Mouse (Mus musculus): ENCODE results near the gene G6pc. TPM values are rescaled to one million over a fixed set of nuclear protein-coding genes. Genes with fewer than 3 reads are reported as not detected.
A peak's percentile ranks its signal among the peaks of the same experiment; 100 is the strongest.

Gene G6pc
- total RNA-seq, 1 experiment = not detected

DNA sequence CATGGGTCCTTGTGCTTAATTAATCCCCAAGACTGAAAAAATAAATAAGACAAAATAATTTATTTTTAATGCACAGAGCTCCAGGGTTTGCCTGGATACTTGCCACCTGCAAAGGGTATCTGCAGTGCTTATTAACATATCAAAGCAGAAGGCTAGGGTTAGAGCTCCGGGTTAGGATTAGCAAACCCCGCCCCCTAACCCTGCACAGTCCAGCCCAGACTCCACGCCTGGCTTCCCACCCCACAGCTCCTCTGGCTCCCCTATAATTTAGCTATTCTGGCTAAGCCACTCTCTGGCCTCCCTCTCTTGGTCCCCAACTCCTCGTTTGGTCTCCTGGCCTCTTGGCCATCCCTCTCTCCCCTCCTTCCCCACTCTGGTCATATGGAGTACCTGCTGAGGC lies 14.5 kb downstream of the G6pc start:
- Histone ChIP-seq H3K9me3 (ENCODE audit: control insufficient read depth, insufficient read depth, low read depth, low read length) (no peaks in the 10 kb centered on the region), H3K4me1 (ENCODE audit: control insufficient read depth in 2 of 2, insufficient read depth in 2 of 2, low read length in 2 of 2, poor library complexity in 1 of 2) (peaks cover 2% of the 10 kb centered on the region in 2 experiments; a peak in 2 of 4 replicates), H3K36me3 (ENCODE audit: control insufficient read depth, insufficient read depth, low read length, poor library complexity, severe bottlenecking) (no peaks in the 10 kb centered on the region), H3K4me3 (ENCODE audit: insufficient read depth in 1 of 2, low read depth in 1 of 2, low read length in 2 of 2, poor library complexity in 1 of 2, severe bottlenecking in 1 of 2) (no peak overlapping the region), H3K27ac (ENCODE audit: insufficient read depth, low read depth, low read length, poor library complexity, severe bottlenecking) (no peak overlapping the region), H3K9ac (ENCODE audit: insufficient read depth, low read depth, low read length, poor library complexity, severe bottlenecking) (no peak overlapping the region)
- TF ChIP-seq CHD2 (IDR thresholded peaks at IDR 0.05; ENCODE audit: low read depth, low read length) (no peak), MAFK (IDR thresholded peaks at IDR 0.05; ENCODE audit: insufficient read depth, low read depth, low read length) (no peak), HCFC1 (IDR thresholded peaks at IDR 0.05; ENCODE audit: borderline replicate concordance, insufficient read depth, low read length) (no peak)
- DNase-seq (ENCODE audit: low read depth, low spot score) = peak; percentile 37
- in situ Hi-C loops (cut with MboI; ENCODE audit: low sequenced_read_pairs in 2 of 2, unreplicated experiment in 2 of 2) = no loop called here

DNA sequence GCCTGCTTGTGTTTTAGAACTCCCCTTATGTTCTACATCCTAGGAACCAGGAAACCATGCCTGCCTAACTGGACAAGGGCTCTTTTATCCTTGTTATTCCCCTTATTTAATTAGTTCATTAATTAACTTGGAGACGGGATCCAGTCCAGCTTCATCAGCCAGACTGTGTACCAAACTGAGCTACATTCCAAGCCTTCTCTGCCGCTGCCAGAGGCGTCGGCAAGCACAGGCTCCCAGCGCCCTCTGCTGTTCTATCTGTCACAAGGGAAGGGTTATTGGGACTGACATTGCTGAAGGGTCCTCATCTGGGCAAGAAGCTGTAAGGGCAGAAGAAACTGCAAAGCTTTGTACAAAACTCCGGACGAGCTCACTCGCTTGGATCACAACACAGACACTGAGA lies 27.7 kb downstream of the G6pc start:
- Histone ChIP-seq H3K36me3 (ENCODE audit: control insufficient read depth, insufficient read depth, low read length, poor library complexity, severe bottlenecking) (no peaks in the 10 kb centered on the region), H3K9ac (ENCODE audit: insufficient read depth, low read depth, low read length, poor library complexity, severe bottlenecking) (no peak overlapping the region), H3K27ac (ENCODE audit: insufficient read depth, low read depth, low read length, poor library complexity, severe bottlenecking) (no peak overlapping the region), H3K9me3 (ENCODE audit: control insufficient read depth, insufficient read depth, low read depth, low read length) (no peaks in the 10 kb centered on the region), H3K4me3 (ENCODE audit: insufficient read depth in 1 of 2, low read depth in 1 of 2, low read length in 2 of 2, poor library complexity in 1 of 2, severe bottlenecking in 1 of 2) (no peak overlapping the region), H3K4me1 (ENCODE audit: control insufficient read depth in 2 of 2, insufficient read depth in 2 of 2, low read length in 2 of 2, poor library complexity in 1 of 2) (no peaks in the 10 kb centered on the region)
- no peak for TF ChIP-seq HCFC1 (IDR thresholded peaks at IDR 0.05; ENCODE audit: borderline replicate concordance, insufficient read depth, low read length)
- peak; percentile 81; the same call in 1 of the 2 replicates for TF ChIP-seq ZC3H11A (IDR thresholded peaks at IDR 0.05; ENCODE audit: borderline replicate concordance, low read depth, low read length)
- no peak for DNase-seq (ENCODE audit: low read depth, low spot score)
- in situ Hi-C loops (cut with MboI; ENCODE audit: low sequenced_read_pairs in 2 of 2, unreplicated experiment in 2 of 2) = loop anchor here in 1 of 2 experiments (10.0 kb wide), 1 partner anchor 50 kb away; no protein-coding TSS in a partner anchor

DNA sequence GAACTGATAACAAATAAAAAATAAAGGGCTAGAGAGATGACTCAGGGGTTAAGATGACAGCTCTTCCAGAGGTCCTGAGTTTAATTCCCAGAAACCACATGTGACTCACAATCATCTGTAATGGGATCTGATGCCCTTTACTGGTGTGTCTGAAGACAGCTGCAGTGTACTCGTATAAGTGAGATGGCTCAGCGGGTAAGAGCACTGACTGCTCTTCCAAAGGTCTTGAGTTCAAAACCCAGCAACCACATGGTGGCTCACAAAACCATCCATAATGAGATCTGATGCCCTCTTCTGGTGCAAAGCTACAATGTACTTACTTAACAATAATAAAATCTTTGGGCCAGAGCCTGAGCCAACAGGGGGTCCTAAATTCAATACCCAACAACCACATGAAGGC lies 47.9 kb downstream of the G6pc start:
- Histone ChIP-seq H3K9ac (ENCODE audit: insufficient read depth, low read depth, low read length, poor library complexity, severe bottlenecking) (no peak overlapping the region), H3K9me3 (ENCODE audit: control insufficient read depth, insufficient read depth, low read depth, low read length) (no peaks in the 10 kb centered on the region), H3K27ac (ENCODE audit: insufficient read depth, low read depth, low read length, poor library complexity, severe bottlenecking) (no peak overlapping the region), H3K4me3 (ENCODE audit: insufficient read depth in 1 of 2, low read depth in 1 of 2, low read length in 2 of 2, poor library complexity in 1 of 2, severe bottlenecking in 1 of 2) (no peak overlapping the region), H3K36me3 (ENCODE audit: control insufficient read depth, insufficient read depth, low read length, poor library complexity, severe bottlenecking) (peaks cover 22% of the 10 kb centered on the region), H3K4me1 (ENCODE audit: control insufficient read depth in 2 of 2, insufficient read depth in 2 of 2, low read length in 2 of 2, poor library complexity in 1 of 2) (peaks cover 4 to 14% of the 10 kb centered on the region in 2 experiments; a peak in 2 of 4 replicates)
- TF ChIP-seq ZC3H11A (IDR thresholded peaks at IDR 0.05; ENCODE audit: borderline replicate concordance, low read depth, low read length) (no peak), CHD2 (IDR thresholded peaks at IDR 0.05; ENCODE audit: low read depth, low read length) (no peak), HCFC1 (IDR thresholded peaks at IDR 0.05; ENCODE audit: borderline replicate concordance, insufficient read depth, low read length) (no peak), MAFK (IDR thresholded peaks at IDR 0.05; ENCODE audit: insufficient read depth, low read depth, low read length) (no peak), ZNF384 (IDR thresholded peaks at IDR 0.05; ENCODE audit: low read depth, low read length) (no peak)
- in situ Hi-C loops (cut with MboI; ENCODE audit: low sequenced_read_pairs in 2 of 2, unreplicated experiment in 2 of 2) = no loop called here
- DNase-seq (ENCODE audit: low read depth, low spot score) = no peak

DNA sequence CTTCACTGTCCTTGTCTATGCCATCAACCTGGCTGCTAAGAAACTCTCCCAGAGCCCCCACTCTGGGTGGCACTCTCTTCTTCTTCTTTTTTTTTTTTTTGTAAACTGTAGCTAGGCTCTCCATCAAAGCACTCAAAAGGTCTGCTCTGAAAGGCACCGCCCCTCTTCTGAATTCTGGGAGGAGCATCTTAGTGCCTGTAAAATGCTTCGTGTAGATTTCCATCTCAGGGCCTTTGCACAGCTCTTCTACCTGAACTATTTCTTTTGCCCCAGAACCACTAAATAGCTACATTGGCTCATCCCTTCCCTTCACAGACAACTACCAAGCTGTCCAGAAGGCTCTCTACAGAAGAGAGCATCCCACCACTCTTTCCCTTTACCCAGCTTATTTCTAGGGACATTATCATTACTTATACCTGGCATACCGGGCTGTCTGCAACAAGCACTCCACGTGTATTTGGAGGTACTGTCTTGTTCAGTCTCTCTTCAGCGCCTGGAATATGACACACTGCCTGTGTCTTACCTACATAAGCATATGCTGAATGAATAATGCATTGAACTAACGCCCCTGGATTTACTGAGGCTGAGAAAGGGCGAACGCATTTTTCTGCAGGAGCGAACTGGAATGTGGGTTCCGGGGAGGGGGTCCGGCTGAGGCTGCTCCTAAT lies 49.2 kb downstream of the G6pc start:
- TF ChIP-seq ZNF384 (IDR thresholded peaks at IDR 0.05; ENCODE audit: low read depth, low read length) (0 out of 2 replicates have a peak, but pooled peaks have one; percentile 13), HCFC1 (IDR thresholded peaks at IDR 0.05; ENCODE audit: borderline replicate concordance, insufficient read depth, low read length) (no peak)
- in situ Hi-C loops (cut with MboI; ENCODE audit: low sequenced_read_pairs in 2 of 2, unreplicated experiment in 2 of 2) = no loop called here
- peak overlapping the region; percentile 94 for H3K9ac ChIP-seq (ENCODE audit: insufficient read depth, low read depth, low read length, poor library complexity, severe bottlenecking)
- peaks cover 11% of the 10 kb centered on the region for H3K36me3 ChIP-seq (ENCODE audit: control insufficient read depth, insufficient read depth, low read length, poor library complexity, severe bottlenecking)
- H3K9me3 ChIP-seq (ENCODE audit: control insufficient read depth, insufficient read depth, low read depth, low read length) = no peaks in the 10 kb centered on the region
- peak overlapping the region; percentile 54; the same call in 1 of the 2 replicates for H3K27ac ChIP-seq (ENCODE audit: insufficient read depth, low read depth, low read length, poor library complexity, severe bottlenecking)
- H3K4me1 ChIP-seq (ENCODE audit: control insufficient read depth in 2 of 2, insufficient read depth in 2 of 2, low read length in 2 of 2, poor library complexity in 1 of 2) = peaks cover 4 to 14% of the 10 kb centered on the region in 2 experiments; a peak in 2 of 4 replicates
- peak overlapping the region; percentile 78 to 98 for H3K4me3 ChIP-seq (ENCODE audit: insufficient read depth in 1 of 2, low read depth in 1 of 2, low read length in 2 of 2, poor library complexity in 1 of 2, severe bottlenecking in 1 of 2)
- DNase-seq (ENCODE audit: low read depth, low spot score) = peak; percentile 54
